Mouse (Mus musculus): ENCODE results near the gene Nr2f6.

Nr2f6 gene

DNA sequence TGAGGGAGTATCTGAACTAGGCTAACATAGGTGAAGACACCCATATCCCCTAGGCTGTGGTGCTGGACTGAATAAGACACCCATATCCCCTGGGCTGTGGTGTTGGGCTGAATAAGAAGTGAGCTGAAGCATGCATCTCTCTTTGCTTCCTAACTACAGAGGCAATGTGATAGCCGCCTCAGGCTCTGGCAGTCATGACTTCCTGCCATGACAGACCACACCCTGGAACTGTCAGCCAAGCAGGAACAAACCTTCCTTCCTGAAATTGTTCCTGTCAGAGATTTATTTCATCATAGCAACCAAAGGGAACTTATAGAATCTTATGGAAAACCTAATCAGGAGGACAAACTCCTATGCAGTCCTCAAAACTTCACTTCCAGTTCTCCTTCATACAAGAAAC lies 6.5 kb upstream of the Nr2f6 start:
- no peak for DNase-seq

DNA sequence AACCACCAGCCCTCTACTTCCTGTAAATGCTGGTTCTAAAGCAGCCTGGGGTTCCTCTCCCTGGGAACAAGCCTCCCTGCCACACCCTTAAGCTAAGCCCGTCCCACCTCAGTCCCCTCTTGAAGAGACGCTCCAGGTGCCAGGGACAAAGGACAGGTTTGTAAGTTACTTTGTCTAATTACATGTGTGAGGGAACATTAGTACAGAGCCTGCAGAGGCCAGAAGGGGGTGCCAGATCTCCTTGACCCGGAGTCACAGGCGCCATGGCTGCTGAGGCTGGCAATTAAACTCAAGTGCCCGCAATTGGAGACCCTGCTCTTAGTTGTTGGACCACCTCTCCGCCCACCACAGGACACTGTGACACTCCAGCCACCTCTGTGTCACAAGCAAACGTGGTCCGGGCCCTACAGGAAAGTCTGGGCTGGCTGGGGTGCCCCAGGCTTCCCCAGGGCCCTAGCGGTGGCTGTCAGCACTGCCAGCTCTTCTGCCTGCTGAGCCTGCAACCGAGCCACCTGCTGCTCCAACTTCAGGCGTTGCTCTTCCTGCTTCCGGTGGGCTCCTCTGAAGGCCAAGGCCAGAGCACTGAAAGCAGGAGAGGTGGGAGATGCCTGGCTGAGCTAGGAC lies 3.6 kb upstream of the Nr2f6 start:
- no peak for DNase-seq

DNA sequence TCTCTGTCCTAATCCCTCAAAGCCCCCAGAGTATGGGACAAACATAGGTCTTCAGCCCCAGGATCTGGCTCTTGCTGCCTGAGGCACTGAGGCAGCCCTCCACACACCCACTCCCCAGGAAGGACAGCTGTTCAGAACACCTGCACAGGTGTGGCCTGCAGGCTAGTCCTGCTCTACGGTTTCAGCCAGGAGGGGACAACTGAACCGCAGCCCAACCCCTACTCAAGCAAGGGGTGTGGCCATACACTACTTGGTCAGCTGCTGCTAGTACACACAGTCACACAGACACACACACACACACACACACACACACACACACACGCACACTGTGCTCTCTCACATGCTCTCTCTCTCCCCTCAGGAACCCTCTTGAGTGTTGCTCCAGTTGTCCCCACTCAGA lies 2.1 kb upstream of the Nr2f6 start:
- DNase-seq, result peak in 1 of 2 experiments; percentile 13

DNA sequence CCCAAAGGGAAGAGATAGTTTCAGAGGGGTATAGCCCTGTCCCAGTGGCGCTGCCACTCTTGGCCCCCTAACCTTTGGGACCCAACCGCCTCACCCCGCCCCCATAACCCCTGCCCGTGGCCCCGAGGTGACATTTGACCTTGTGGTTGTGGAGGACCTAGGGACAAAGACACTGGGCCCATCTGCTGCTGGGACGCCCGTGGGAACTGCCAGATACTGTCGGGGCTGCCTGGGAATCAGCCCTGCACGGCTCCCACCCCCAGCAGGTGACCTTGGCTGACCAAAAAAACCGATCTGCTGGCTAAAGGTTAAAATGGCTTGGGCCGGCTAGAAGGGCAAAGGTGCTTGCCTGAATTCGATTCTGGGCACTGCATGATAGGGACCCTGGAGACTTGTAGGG lies 1.6 kb upstream of the Nr2f6 start:
- peak in 1 of 2 experiments; percentile 12 for DNase-seq

DNA sequence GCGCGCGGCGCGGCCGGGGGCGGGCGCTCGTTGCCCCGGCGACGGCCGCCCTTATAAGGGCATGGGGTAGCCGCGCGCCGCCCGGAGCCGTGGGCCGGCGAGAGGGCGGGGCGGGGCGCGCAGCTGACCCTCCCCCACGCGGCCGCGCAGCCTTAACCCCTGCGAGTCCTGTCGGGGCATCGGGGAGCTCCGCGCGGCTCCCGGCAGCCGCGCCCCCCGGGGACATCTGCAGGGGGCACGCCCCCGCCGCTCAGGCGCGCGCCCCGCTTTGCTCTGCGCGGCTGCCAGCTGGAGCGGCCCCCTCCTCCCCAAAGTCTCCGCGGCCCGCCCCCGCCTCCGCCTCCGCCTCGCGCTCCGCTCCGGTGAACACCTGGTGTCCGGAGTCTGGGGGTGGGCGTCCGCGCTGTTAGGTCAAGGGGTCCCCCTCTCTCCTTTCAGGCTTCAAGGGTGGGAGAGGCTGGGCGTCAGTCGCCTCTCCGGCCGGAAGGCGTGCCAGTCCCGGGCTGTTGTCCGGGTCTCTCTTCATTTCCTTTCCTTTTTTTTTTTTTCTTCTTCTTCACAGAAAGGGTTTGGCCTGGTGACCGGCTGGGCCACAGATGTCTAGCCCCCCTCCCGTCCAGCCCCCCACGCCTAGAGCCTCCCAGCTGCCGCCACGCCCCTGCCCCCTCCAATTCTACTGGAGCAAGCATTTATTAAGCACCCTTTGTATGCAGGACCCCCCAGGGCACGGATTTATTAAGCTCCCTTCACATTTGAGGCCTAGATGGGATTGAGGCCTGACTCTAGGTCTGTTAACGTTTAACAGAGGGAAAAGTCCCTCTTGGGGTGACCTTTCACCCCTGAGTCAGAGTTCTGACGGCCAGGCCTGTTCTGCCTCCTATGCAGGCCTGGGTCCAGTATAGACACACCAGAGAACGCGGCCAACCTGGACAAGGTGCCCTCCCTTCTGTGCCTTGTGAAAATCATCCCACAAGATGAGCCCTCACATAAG lies 506 bp upstream of the Nr2f6 start:
- DNase-seq, result peak; percentile 85 to 92

DNA sequence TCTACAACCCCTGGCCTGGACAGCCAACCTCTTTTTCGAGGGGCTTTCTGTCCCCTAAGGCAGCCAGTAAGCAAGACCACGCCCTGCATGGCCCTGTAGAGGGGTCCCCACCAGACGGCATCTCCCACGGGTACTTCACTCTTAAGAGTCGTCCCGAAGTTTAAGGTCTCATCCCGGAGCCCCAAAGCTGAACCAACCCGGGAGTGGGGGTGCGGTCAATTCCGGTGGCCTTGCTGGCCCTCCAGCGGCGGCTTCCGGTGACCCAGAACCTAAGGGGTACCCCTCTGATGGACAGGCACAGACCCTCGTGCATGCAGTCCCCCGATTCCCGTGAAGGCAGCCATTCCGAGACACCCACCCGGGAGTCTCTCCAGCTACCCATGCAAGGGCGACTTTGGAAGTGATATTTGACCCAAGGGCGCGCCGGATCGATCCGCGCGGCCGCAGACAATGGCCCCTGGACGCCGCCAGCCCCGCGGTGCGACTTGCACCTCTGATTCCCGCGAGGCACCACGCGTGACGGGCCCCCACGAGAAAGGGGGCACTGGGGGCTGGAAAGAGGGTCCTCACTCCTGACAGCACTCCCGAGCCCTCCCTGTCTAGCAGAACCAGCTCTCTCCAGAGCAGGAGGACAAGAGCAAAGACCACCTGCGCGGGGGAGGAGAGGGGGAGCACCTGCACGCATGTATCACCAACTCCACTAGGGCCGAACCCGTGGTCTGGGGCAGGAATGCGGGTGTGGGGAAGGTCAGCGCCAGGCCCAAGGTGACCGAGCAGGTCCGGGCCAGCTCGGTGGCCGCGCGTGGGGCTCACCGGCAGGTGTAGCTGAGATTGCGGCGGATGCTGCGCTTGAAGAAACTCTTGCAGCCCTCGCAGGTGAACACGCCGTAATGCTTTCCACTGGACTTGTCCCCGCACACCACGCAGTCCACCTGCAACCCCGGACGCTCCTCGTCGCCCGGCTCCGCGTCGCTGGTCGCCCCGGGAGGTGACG lies 1.3 kb downstream of the Nr2f6 start:
- peak; percentile 51 to 54 for DNase-seq

DNA sequence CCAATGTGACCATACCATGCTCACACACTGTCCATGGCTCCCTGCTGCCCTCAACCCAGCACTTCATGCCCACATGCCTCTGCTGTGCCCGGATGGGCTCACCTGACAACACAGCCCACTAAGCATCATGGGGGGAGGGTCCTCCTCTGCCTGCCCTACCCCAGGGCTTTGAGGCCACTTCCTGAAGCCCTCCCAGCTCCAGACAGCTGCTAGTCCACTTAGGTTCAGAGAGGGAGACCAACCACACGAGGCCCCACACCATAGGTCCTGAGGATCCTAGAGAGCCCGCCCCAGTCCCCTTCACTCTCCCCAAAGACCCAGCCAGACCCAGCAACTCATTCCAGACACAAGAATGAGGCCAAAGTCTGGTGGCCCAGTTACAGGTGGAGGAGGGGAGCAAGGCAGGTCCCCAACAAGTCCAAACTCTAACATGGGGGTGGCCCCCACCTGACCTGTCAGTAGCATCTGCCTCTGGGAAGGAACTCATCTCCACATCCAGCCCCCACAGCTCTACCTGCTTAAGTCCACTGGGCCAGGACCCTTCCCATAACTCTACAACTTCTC lies 2.2 kb downstream of the Nr2f6 start:
- DNase-seq, result no peak

DNA sequence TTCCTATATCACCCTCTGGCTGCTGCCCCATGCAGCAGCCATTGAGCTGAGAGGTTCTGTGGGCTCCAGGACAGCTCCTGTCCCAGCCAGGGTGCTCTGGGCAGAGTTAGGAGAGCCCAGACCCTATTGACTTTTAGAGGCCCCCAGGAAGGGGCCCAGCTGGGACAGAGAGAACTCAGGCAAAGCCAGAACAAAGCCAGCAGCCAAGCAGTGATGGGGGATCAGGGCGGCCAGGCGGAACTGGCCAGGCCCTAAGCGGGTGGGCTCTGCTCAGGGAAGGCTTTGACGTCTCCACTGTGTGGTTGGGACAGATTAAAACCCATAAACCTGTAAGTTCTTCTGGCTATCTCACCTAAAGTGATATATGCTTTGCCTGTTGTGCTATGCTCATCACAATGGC lies 2.8 kb downstream of the Nr2f6 start:
- no peak for DNase-seq

DNA sequence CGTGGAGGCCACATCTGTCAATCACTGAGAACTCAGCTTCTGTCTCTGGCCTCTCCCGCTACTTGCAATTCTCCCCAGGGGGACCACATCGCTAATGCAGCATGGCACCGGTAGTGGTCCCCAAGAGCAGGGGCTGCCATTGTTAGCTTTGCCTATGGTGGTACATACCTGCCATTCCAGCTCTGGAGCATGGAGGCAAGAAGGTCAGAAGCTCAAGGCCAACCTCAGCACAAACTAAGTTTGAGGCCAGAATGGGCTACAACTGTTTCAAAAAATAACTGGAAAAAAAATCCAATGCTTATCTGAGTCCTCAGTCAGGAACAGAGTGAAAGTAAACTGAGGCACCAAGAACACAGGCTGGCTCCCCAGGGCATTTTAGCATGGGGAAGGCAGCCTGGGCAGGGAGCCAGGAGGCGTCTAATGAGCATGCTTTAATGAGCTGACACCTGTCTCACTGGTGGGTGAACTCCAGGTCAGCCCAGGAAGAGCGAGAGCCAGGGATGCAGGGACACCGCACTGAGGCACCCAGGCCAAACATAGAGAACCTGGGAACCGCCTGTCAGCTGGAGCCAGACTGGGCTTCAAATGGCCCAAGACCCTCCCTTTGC lies 5.2 kb downstream of the Nr2f6 start:
- peak in 1 of 2 experiments; percentile 60 for DNase-seq

DNA sequence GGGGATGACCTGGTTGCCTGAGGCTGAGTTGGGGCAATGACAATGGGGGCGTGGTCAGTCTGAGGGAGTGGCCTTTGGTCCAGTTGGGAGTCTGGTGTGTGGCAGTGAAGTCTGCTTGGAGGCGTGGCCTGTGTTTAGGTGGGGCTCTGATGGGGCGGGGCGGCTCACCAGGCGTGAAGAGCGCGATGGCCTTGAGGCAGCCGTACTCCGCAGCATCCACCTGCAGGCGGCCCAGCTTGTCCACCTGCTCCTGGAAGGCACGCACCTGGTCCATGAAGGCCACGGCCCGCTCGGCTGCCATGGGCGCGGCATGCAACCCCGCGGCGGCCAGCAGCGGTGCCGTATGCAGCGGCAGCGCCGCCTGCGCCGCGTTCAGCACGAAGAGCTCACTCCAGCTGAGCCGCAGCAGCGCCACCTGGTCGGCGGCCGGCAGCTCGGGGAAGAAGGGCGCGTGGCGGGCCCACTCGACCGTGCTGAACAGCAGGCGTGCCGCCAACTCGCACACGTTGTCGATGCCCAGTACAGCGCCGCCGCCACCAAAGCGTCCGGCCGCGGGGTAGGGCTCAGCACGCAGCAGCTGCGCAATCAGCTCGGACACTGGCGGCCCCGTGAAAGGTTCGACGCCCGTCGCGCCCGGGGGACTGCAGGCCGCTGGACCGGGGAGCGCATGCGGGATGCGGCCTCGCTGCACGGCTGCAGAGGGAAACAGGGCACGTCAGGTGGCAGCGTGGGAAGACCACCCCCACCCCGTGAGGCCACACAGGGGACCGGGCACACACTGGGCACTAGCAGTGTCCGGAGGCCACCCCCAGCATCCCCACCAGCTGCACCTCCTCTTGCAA lies 6.0 kb downstream of the Nr2f6 start:
- peak; percentile 81 to 86 for DNase-seq

DNA sequence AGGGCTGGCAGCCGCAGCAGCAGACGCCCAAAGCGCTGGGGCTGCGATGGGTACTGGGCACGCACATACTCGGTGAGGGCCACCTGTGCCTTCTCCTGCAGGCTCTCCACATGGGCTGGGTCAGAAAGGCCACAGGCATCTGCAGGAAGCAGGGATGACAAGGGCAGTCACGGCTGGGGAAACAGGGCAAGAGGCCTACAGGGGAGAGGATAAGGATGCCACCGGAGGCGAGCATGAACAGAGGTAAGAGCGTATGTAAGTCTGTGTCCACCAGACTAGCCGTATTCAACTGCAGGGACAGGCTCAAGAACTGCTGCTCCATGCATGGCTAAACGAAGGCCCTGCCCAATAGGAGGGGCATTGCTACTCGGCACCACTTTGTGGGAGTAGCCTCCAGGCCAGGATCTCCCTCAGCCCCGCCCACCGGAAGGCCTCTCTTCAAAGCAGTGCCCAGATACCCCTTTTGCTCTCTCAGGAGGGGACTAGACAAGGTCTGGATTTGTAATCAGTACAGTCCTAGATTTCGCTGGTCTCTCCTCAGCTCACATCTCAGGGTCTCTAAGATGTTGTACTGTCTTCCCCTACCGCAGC lies 7.0 kb downstream of the Nr2f6 start:
- peak in 1 of 2 experiments; percentile 42 for DNase-seq

DNA sequence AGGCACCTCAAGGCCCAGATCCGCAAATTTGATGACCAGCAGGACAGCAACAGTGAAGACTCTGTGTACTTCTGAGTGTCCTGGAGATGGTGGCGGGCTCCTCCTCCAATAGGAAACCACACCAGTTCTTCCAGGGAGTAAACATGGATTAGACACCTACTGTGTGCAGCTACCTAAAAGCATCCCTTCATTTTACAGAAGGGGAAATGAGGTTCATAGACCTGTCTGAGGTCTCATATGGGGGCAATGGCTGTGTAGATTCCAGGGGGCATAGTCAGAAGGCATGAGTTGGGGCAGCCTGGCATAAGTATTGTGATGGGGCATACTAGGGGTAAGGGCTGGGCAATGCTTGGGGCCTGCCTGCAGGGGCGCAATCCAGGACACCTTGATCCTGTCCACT lies 8.8 kb downstream of the Nr2f6 start:
- DNase-seq, result no peak

DNA sequence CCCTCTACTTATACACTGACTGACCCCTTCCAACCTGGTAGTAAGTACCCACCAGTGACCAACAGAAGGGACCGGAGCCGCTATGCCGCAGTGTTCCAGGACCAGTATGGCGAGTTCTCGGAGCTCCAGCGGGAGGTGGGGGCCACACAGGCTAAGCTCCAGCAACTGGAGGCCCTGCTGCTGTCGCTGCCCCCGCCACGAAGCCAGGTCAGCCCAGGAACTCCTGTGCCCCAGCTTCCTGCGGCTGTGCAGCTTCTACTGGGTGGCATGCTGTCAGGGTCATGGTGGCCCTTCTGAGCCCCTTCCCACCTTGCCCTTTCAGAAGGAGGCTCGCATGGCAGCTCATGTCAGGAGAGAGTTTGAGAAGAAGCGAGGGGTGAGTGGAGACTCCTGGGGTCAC lies 9.3 kb downstream of the Nr2f6 start:
- DNase-seq, result peak in 1 of 2 experiments; percentile 40

DNA sequence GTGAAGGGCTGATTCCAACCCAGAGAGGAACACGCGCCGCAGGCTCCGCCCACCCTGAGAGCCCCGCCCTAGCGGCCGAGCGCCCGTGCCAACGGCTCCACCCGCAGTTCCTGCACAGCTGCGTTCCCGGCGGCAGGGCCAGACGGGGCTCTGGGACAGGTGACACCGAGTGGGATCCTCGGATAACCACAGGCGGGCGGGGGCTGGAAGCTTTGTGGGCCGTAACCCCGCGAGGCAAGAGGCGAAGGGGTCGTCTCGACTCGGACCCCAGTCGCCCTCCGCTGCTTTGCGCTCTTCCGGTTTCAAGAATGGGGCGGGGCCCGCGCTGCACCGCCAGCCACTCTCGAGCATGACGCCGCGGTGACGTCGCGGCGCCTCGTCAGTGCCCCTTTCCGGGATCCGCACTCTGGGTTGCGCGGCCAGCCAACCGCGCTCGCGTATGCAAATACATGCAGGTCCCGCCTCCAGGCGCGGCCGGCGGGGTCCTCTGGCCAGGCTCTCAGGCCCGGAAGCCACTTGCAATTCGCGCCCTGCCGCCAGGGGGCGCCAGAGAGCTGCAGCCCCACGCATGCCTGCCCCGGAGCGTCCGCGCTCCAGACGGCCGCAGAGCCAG lies 10.4 kb downstream of the Nr2f6 start, which contains the start of gene Ocel1:
Gene Ocel1 (plus strand): TSS at position 63 of the 613 bp plus-strand sequence.
- DNase-seq, result peak; percentile 96 to 97

DNA sequence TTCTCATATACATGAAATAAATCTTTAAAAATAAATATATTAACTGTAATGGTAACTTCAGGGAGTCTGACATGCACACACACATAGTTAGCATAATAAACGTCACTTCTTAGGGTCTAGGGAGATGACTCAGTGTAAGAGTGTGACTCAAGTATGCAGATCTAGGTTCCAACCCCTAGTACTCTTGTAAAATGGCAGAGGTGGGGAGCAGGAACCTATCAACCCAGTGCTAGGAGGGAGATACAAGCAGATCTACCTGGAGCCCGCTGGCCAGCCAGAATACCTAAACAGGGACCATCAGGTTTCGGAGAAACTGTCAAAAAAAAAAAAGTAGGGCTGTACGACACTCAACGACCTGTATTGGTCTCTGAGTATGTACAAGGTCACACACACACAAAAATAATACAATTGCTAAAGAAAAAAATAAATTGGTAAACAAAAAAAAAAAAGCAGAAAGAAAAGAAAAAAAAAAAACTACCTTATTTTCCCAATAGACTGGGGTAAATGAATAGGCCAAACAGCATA lies 11.0 kb downstream of the Nr2f6 start:
- no peak for DNase-seq

DNA sequence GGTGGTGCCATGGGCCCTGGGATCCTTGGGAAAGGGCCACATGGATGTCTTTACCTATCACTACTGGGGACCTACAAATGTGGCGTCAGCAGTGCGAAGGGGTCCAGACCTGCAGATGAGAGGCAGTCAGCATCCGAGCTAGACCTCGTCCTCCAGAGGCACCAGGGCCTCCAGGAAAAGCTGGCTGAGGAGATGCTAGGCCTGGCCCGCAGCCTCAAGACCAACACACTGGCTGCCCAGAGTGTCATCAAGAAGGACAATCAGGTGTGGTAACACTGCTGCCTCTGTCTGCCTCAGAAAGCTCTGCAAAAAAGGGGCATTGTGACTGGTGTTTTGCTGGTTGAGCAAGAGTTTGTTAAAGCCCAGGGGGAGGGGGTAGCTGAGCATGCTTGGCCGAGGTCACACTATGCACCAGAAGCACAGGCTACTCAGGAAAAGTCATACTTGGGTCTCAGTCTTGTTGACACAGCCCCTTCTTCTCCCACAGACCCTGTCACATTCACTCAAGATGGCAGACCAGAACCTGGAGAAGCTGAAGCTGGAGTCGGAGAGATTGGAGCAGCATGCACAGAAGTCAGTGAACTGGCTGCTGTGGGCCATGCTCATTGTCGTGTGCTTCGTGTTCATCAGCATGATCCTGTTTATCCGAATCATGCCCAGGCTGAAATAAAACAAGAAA lies 12.6 kb downstream of the Nr2f6 start:
- DNase-seq, result no peak

DNA sequence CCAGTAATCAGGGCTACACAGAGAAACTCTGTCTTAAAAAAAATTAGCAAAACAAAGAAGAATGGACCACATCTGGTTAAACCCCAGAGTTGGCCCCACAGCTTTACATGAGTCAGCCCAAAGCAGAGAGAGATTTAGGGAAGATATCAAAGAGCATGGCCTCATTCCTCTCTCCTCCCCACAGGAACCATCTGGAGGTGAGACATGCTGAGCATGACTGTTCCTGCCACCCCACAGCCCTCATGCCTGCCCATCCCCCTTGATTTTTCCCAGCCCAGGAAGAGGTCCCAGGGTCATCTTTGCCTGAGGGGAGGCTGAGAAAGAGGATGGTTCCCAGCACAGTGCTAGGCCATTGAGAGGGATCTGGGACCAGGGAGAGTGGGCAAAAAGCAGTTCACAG lies 13.4 kb downstream of the Nr2f6 start:
- DNase-seq, result no peak

DNA sequence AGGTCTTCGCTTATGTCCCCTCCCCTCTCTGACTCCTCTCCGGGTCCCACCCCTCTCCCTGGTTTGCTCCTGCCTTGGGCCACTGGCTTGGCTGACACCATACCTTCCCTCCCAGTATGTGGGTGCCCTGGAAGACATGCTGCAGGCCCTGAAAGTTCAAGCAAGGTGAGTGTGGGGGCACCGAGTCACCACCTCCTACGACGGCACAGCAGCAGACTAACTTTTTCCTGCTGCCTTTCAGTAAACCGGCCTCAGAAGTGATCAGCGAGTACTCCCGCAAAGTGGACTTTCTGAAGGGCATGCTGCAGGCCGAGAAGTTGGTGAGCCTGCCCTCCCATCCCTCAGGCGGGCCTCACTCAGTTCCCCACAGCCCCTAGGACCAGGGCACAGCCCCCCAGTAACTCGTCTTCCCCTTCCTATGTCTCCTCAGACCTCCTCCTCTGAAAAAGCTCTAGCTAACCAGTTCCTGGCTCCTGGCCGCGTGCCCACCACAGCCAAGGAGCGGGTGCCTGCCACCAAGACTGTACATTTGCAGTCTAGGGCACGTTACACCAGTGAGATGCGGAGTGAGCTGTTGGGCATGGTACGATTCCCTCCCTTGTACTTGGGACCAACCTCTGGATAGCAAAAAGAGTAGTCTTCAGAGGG lies 14.1 kb downstream of the Nr2f6 start:
- DNase-seq, result peak; percentile 30 to 55
